Mouse (Mus musculus) right cerebral cortex, postnatal 25 days (tissue): Measurements from ENCODE around the gene Sdc4.

Experiments used
- DNase-seq: peaks from one replicate; pipeline ENCODE4 v3.0.0; 2022

Gene Sdc4

DNA sequence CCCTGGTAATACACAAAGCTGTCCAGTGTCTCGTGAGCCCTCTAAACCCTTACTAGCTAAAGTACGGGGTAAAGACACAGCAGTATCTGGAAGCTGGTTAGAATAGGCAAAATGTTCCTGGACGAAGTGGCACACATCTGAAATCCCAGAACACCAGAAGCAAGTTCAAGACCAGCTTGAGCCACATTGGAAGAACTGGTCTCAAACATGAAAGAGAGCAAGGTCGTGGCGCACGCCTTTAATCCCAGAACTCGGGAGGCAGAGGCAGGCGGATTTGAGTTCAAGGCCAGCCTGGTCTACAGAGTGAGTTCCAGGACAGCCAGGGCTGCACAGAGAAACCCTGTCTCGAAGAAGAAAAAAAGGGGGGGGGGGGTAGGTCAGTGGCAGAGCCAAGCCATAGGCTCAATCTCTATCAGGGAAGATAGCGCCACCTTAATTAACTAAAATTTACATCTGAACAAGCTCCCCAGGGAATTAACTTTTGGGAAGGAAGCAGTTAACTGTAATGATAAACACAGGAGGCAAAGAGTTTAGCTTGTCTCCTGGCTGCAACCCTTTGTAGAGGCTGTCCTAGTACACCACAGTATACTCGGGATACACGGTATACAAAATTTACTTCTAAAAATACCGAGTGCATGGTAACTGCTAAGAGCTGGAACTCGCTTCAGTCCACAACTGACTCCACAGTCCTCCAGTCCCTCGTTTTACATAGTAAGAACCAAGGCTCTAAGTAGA, 13.6 kb downstream of the Sdc4 start:
- no peak for DNase-seq

GRCm38 (mm10) chr2:164428451-164428850, 15.2 kb downstream of the Sdc4 start:
- no peak for DNase-seq

- DNase-seq = no peak
Measured at GRCm38 (mm10) chr2:164426952-164427351, 16.7 kb downstream of the Sdc4 start.

DNA sequence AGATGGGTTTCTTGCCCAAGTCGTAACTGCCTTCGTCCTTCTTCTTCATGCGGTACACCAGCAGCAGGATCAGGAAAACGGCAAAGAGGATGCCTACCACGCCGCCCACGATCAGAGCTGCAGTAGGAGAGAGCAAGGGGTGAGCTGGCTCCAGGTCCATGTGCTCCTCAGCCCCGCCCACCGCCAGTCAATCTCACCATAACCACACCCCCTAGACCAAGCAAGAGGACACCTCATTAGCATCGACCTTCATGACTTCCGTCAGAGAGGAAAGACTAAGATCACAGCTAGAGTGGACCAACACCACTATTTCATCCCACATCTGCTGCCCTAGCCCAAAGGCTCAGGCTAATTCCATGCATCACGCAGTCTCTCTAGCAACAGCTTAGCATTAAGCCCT, 17.6 kb downstream of the Sdc4 start:
- DNase-seq = no peak

DNA sequence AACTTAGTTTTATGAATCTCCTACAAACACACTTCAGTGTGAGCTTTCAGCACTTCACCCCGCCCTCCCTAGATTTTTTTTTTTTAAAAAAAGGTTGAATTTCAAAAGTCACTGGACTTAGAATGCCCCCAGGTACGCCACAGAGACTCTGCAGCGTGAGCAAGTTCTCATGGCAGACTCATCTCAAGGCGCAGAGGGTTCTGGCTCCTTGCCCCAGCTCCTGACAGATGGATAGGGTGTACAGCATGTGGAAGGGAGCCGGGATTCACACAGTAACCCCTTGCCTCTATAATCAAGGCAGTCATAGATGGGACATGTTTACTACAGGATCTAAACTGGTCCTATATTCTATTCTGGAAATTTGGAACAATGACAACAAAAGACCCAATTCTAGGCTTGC, 18.3 kb downstream of the Sdc4 start:
- DNase-seq = no peak

DNA sequence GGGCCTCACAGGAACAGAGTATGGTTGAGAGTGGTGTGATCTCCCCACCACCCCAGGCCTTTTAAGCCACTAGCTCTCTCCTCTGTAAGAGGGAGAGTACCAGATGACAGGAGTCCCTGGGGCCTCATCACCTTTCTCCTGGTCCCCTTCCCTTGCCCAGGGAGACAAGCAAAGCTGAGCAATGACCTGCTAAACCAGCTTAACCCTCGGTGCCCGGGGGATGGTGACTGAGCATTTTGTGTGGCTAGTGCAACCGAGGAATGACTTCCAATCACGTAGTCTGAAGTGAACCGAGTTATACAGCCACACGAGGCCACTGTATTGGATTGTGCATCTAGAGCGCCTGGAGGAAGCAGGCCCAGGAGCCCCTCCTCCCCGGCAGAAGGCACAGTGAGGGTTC, 19.3 kb downstream of the Sdc4 start:
- DNase-seq = no peak

DNA sequence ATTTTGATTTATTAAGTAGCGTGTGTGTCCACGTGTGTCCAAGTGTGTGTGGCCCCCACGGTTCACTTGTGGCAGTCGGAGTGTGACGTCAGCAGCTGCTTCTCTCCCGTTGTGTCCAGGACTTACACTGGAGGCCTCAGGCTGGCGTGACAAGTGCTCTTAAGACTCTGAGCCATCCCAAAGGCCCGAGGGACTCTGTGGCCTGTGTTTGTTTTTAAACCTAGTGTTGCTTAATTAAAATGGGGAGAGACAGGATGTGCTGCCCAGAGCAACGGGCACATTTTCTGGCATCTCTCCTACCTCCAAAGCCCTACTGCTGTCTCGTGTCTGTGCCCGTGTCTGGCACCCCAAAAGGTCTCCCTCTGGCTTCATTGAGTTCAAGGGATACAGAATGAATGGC, 20.2 kb downstream of the Sdc4 start:
- DNase-seq = no peak

DNA sequence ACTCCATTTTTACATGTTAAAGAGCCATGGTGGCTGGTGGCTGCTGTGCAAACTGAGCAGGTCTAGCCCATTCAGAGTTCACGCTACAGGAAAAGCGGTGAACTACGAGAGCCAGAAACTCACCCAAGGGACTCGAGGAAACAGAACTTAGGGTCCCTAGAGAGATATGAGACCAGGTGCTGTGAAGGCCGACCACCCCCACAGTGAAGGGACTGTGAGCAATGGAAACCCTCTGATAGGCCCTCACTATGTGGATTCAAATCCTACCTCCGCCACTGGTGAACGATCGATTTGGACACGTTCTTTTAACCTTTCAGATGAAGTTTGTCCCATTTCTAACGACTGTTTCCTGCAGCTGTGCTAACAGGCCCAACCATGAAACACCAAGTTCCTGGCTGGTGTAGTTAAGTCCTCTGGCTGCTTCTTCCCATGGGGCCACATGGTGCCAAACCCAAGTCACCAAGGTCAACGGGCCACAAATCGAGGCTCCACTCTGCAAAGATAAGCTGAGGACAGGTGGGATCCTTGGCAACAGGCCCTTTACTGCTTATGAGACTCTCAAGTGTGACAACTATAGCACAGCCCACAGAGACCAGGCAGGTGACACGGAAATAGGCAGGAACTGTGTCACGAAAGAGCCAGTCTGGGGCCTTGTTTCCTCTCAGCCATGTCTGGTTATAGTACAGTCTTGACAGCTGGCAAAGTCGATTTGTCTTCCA, 20.9 kb downstream of the Sdc4 start:
- DNase-seq = no peak

GRCm38 (mm10) chr2:164421979-164422378, 21.7 kb downstream of the Sdc4 start:
- DNase-seq = no peak

GRCm38 (mm10) chr2:164421306-164421705, 22.4 kb downstream of the Sdc4 start:
- DNase-seq = no peak

DNA sequence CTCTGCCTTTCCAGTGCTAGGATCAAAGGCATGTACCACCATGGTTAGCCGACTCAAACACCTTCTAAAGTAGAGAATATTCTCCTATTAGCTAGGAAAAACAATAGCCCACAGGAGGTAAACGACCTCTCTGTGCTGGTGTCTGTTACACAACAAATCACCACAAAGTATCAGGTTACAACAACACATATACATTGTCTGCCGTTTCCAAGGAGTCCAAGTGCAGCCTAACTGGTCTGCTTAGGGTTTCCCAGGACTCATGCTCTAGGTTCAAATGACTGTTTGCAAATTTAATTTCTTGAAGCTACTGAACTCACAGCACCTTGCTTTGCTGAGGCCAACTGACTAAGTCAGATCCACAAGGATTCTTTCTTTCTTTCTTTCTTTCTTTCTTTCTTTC, 24.2 kb downstream of the Sdc4 start:
- DNase-seq = no peak

GRCm38 (mm10) chr2:164418308-164418875, 25.3 kb downstream of the Sdc4 start:
- no peak for DNase-seq

DNA sequence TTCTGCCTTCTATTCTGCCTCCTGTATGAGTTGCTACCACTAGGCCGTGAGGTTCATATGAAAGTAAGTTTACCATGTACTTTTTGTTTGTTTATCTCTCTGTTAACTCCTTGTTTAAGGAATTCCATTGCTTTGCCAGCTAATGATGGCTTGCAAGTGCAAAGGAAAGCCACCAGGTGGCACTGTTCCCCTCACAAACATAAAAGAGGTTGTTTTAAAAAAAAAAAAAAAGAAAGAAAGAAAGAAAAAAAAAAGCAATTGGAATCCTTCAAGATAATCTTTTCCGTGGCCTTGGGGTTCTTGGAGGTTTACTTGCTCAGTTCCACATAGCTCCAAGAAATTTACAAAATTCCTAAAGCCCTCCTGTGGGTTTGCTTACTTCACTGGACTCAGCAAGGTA, 26.5 kb downstream of the Sdc4 start:
- DNase-seq = no peak

GRCm38 (mm10) chr2:164414581-164414980, 29.1 kb downstream of the Sdc4 start:
- DNase-seq = no peak

DNA sequence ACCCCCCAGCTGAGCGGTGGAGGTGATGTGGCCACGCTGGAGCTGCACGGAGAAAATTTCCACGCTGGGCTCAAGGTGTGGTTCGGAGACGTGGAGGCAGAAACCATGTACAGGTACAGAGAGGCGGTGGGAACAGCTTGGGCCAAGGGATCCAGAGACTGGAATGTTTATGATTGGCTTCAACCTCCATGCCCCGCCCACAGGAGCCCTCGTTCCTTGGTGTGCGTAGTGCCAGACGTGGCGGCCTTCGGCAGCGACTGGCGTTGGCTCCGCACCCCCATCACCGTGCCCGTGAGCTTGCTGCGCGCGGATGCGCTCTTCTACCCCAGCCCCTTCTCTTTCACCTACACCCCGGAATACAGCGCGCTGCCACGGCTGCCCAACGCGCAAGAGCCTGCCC, 29.5 kb downstream of the Sdc4 start:
- DNase-seq = no peak

GRCm38 (mm10) chr2:164407708-164408107, 36.0 kb downstream of the Sdc4 start:
- peak; percentile 63 for DNase-seq

GRCm38 (mm10) chr2:164405519-164405918, 38.2 kb downstream of the Sdc4 start:
- DNase-seq = no peak

DNA sequence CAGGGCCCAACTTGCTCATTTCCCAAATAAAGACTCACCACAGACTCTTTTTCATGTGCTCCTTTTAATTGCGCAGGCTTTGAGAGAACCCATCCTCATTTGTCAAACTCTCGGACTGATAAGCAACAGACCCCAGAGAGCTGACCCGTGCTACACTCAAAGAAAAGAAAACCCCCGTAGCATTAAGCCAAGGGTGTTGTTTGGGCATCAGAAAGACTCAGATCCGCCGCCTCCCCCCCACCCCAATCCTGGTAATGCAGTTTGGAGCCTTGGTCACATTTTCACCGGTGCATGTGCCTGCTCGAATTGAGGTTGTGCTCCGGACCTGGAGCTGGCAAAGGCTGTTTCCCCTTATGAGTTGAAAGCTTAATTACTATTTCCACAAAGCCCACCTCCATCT, 38.6 kb downstream of the Sdc4 start, which contains the start of gene Matn4:
Gene Matn4, minus strand, starts transcription at position 101 of the 400 bp plus-strand sequence.
- no peak for DNase-seq

- no peak for DNase-seq
Measured at GRCm38 (mm10) chr2:164404082-164404990, 39.4 kb downstream of the Sdc4 start.

GRCm38 (mm10) chr2:164403396-164404081, 40.1 kb downstream of the Sdc4 start:
- no peak for DNase-seq

- DNase-seq = peak; percentile 54
Measured at GRCm38 (mm10) chr2:164402906-164403305, 40.8 kb downstream of the Sdc4 start, which contains the start of gene Rbpjl. Gene Rbpjl (plus strand): TSS chr2:164403141.

- no peak for DNase-seq
Measured at GRCm38 (mm10) chr2:164396911-164397310, 46.8 kb downstream of the Sdc4 start.
